Mouse (Mus musculus) intestine, embryonic 14.5 days (tissue): Measurements from ENCODE around the gene Bahcc1. TPM values are rescaled to one million over a fixed set of nuclear protein-coding genes. Genes with fewer than 3 reads are reported as not detected.
A peak's percentile ranks its signal among the peaks of the same experiment; 100 is the strongest.

ENCODE experiments used
- ATAC-seq: fragments of 200-750 bp; cut with Nextera tagmentation; replicated peaks from 2 replicates; pipeline ENCODE4 v1.8.0; 2017; ENCODE audit warnings: low read depth, moderate number of reproducible peaks, moderate TSS enrichment, moderate library complexity; ENCODE audit not compliant: low FRiP score, low TSS enrichment
- DNase-seq: peaks from one replicate; pipeline ENCODE4 v3.0.0-alpha.2; 2018; ENCODE audit warnings: low spot score
- H3K27ac ChIP-seq: fragments of 300-500 bp; sonication (generic); 2 replicates; pipeline ENCODE4 v1.5.1; 2014; ENCODE audit warnings: low read depth, mild to moderate bottlenecking, control low read depth
- H3K27me3 ChIP-seq: fragments of 300-500 bp; sonication (generic); replicated peaks from 2 replicates; pipeline ENCODE4 v1.6.1; 2014; ENCODE audit warnings: low read length, control low read depth; ENCODE audit not compliant: control insufficient read depth, insufficient read depth
- H3K36me3 ChIP-seq: fragments of 300-500 bp; sonication (generic); 2 replicates; pipeline ENCODE4 v1.6.1; 2014; ENCODE audit warnings: low read length, control low read depth; ENCODE audit not compliant: control insufficient read depth, insufficient read depth
- H3K4me1 ChIP-seq: fragments of 300-500 bp; sonication (generic); replicated peaks from 2 replicates; pipeline ENCODE4 v1.6.1; 2014; ENCODE audit warnings: low read length, control low read depth, mixed read lengths; ENCODE audit not compliant: control insufficient read depth, insufficient read depth
- H3K4me2 ChIP-seq: fragments of 300-500 bp; sonication (generic); 2 replicates; pipeline ENCODE4 v1.6.1; 2014; ENCODE audit warnings: low read length
- H3K4me3 ChIP-seq: fragments of 300-500 bp; sonication (generic); 2 replicates; pipeline ENCODE4 v1.5.1; 2014; ENCODE audit warnings: low read depth, low read length, control low read depth, mixed read lengths
- H3K9ac ChIP-seq: fragments of 300-500 bp; sonication (generic); 2 replicates; pipeline ENCODE4 v1.6.1; 2014; ENCODE audit warnings: mild to moderate bottlenecking, low read length
- H3K9me3 ChIP-seq: fragments of 300-500 bp; sonication (generic); 2 replicates; pipeline ENCODE4 v1.6.1; 2016; ENCODE audit warnings: low read length, control low read depth; ENCODE audit not compliant: control insufficient read depth
- WGBS: fragments of 180-500 bp; shearing (Covaris S2); extraction: QIAGEN DNeasy Blood & Tissue Kit; methylation state at CpG from one replicate; pipeline ENCODE4 v1.1.7; 2014; 5-methylcytosine and 5-hydroxymethylcytosine counted together
- polyA plus RNA-seq: library from polyadenylated mRNA; unstranded; fragments of >200 nt; fragmentation: Nextera tagmentation; extraction: Ambion mirVana; gene quantifications from 2 replicates; pipeline ENCODE4 v1.2.1, GENCODE M21; 2014

Bahcc1 gene
- 12.1 and 12.7 TPM in 2 replicates for polyA plus RNA-seq

- H3K27ac ChIP-seq = peak within 1 kb of the TSS; percentile 90
- H3K4me2 ChIP-seq = peak within 1 kb of the TSS; percentile 99
- DNase-seq (peak; percentile 99), ATAC-seq (peak; percentile 86)
- 2% methylated on average over 36 of the region's 36 CpGs for WGBS
- no peaks in the 10 kb centered on the region for H3K36me3 ChIP-seq
- no peaks in the 10 kb centered on the region for H3K9me3 ChIP-seq
- peak within 1 kb of the TSS; percentile 97 for H3K9ac ChIP-seq
- no peaks in the 10 kb centered on the region for H3K27me3 ChIP-seq
- H3K4me1 ChIP-seq = peaks cover 31% of the 10 kb centered on the region
- H3K4me3 ChIP-seq = peak within 1 kb of the TSS; percentile 58
These were observed at the start of gene Bahcc1 for GRCm38 (mm10) chr11:120232230-120233097. Bahcc1 (plus strand) TSS chr11:120232947.

GRCm38 (mm10) chr11:120183180-120183579, 49.6 kb upstream of the Bahcc1 start:
- Histone ChIP-seq H3K4me2 (no peak overlapping the region), H3K9me3 (no peaks in the 10 kb centered on the region), H3K36me3 (0 out of 2 replicates have a peak, but pooled peaks cover 5% of the 10 kb centered on the region), H3K27me3 (no peaks in the 10 kb centered on the region), H3K4me1 (peaks cover 34% of the 10 kb centered on the region), H3K27ac (0 out of 2 replicates have a peak overlapping the region, but pooled peaks have one; percentile 33), H3K4me3 (no peak overlapping the region), H3K9ac (no peak overlapping the region)
- no peak for DNase-seq
- no peak for ATAC-seq
- WGBS = 40% methylated on average over 1 of the region's 1 CpGs

- no peaks in the 10 kb centered on the region for H3K9me3 ChIP-seq
- H3K9ac ChIP-seq = no peak overlapping the region
- ATAC-seq (no peak), DNase-seq (no peak)
- 0 out of 2 replicates have a peak overlapping the region, but pooled peaks have one; percentile 95 for H3K27ac ChIP-seq
- peaks cover 34% of the 10 kb centered on the region for H3K4me1 ChIP-seq
- no peak overlapping the region for H3K4me2 ChIP-seq
- WGBS = 29% methylated on average over 11 of the region's 11 CpGs
- 0 out of 2 replicates have a peak, but pooled peaks cover 6% of the 10 kb centered on the region for H3K36me3 ChIP-seq
- H3K27me3 ChIP-seq = no peaks in the 10 kb centered on the region
- no peak overlapping the region for H3K4me3 ChIP-seq
These were observed 49.0 kb upstream of the Bahcc1 start for GRCm38 (mm10) chr11:120183708-120184107.

GRCm38 (mm10) chr11:120184371-120185315, 48.1 kb upstream of the Bahcc1 start:
- H3K4me2 ChIP-seq = peak overlapping the region; percentile 97
- DNase-seq (peak; percentile 80), ATAC-seq (peak; percentile 52)
- H3K9ac ChIP-seq = peak overlapping the region; percentile 91
- H3K27ac ChIP-seq = peak overlapping the region; percentile 95
- 7% methylated on average over 16 of the region's 16 CpGs for WGBS
- no peaks in the 10 kb centered on the region for H3K27me3 ChIP-seq
- H3K4me1 ChIP-seq = peaks cover 34% of the 10 kb centered on the region
- H3K4me3 ChIP-seq = peak overlapping the region; percentile 83
- no peaks in the 10 kb centered on the region for H3K9me3 ChIP-seq
- H3K36me3 ChIP-seq = 0 out of 2 replicates have a peak, but pooled peaks cover 6% of the 10 kb centered on the region

GRCm38 (mm10) chr11:120185316-120186141, 47.2 kb upstream of the Bahcc1 start:
- Histone ChIP-seq H3K4me2 (peak overlapping the region; percentile 97), H3K9ac (peak overlapping the region; percentile 91), H3K27ac (peak overlapping the region; percentile 95), H3K9me3 (no peaks in the 10 kb centered on the region), H3K4me3 (peak overlapping the region; percentile 83), H3K27me3 (no peaks in the 10 kb centered on the region), H3K4me1 (peaks cover 37% of the 10 kb centered on the region), H3K36me3 (0 out of 2 replicates have a peak, but pooled peaks cover 6% of the 10 kb centered on the region)
- DNase-seq (peak; percentile 83), ATAC-seq (no peak)
- 3% methylated on average over 54 of the region's 54 CpGs for WGBS

GRCm38 (mm10) chr11:120186145-120186740, 46.5 kb upstream of the Bahcc1 start:
- H3K27ac ChIP-seq = peak overlapping the region; percentile 97
- peak overlapping the region; percentile 91 for H3K9ac ChIP-seq
- peak overlapping the region; percentile 83 for H3K4me3 ChIP-seq
- H3K9me3 ChIP-seq = no peaks in the 10 kb centered on the region
- WGBS = 11% methylated on average over 18 of the region's 18 CpGs
- H3K27me3 ChIP-seq = no peaks in the 10 kb centered on the region
- H3K4me1 ChIP-seq = peaks cover 44% of the 10 kb centered on the region
- peak overlapping the region; percentile 97 for H3K4me2 ChIP-seq
- DNase-seq = peak; percentile 70
- 0 out of 2 replicates have a peak, but pooled peaks cover 6% of the 10 kb centered on the region for H3K36me3 ChIP-seq
- no peak for ATAC-seq

- DNase-seq (peak; percentile 86), ATAC-seq (no peak)
- Histone ChIP-seq H3K9me3 (no peaks in the 10 kb centered on the region), H3K9ac (peak overlapping the region; percentile 91), H3K4me2 (peak overlapping the region; percentile 97), H3K27me3 (no peaks in the 10 kb centered on the region), H3K4me1 (peaks cover 49% of the 10 kb centered on the region), H3K4me3 (peak overlapping the region; percentile 83), H3K36me3 (0 out of 2 replicates have a peak, but pooled peaks cover 6% of the 10 kb centered on the region), H3K27ac (peak overlapping the region; percentile 97)
- 4% methylated on average over 20 of the region's 20 CpGs for WGBS
These were observed 45.9 kb upstream of the Bahcc1 start for GRCm38 (mm10) chr11:120186821-120187235.
